Mouse (Mus musculus) liver, embryonic 15.5 days (tissue): ENCODE data around the gene Ago4. TPM values are rescaled to one million over a fixed set of nuclear protein-coding genes. Genes with fewer than 3 reads are reported as not detected.
"Not testable (repeated sequence)": the region's sequence is repeated elsewhere in the genome, so short reads cannot be mapped to it uniquely, and the experiment has no call there.

ENCODE experiments used
- ATAC-seq: fragments of 200-750 bp; cut with Nextera tagmentation; 2 replicates; pipeline ENCODE4 v1.8.0; 2017; ENCODE audit warnings: moderate number of reproducible peaks, mild to moderate bottlenecking, moderate library complexity; ENCODE audit not compliant: insufficient read depth
- H3K27ac ChIP-seq: fragments of 300-500 bp; sonication (generic); replicated peaks from 2 replicates; pipeline ENCODE4 v1.5.1; 2015; ENCODE audit warnings: mild to moderate bottlenecking, inconsistent platforms
- H3K27me3 ChIP-seq: fragments of 300-500 bp; sonication (generic); 2 replicates; pipeline ENCODE4 v1.6.1; 2015; ENCODE audit warnings: mild to moderate bottlenecking, inconsistent platforms
- H3K36me3 ChIP-seq: fragments of 300-500 bp; sonication (generic); replicated peaks from 2 replicates; pipeline ENCODE4 v1.6.1; 2015; ENCODE audit warnings: moderate library complexity, mild to moderate bottlenecking, inconsistent platforms
- H3K4me1 ChIP-seq: fragments of 300-500 bp; sonication (generic); replicated peaks from 2 replicates; pipeline ENCODE4 v1.6.1; 2015; ENCODE audit warnings: inconsistent platforms
- H3K4me2 ChIP-seq: fragments of 300-500 bp; sonication (generic); 2 replicates; pipeline ENCODE4 v1.6.1; 2015; ENCODE audit warnings: moderate library complexity, mild to moderate bottlenecking, inconsistent platforms
- H3K4me3 ChIP-seq: fragments of 300-500 bp; sonication (generic); replicated peaks from 2 replicates; pipeline ENCODE4 v1.5.1; 2015; ENCODE audit warnings: mild to moderate bottlenecking, inconsistent platforms
- H3K9ac ChIP-seq: fragments of 300-500 bp; sonication (generic); 2 replicates; pipeline ENCODE4 v1.6.1; 2015; ENCODE audit warnings: moderate library complexity, mild to moderate bottlenecking, inconsistent platforms
- H3K9me3 ChIP-seq: fragments of 300-500 bp; sonication (generic); replicated peaks from 2 replicates; pipeline ENCODE4 v1.6.1; 2016; ENCODE audit warnings: inconsistent platforms
- WGBS: fragments of 180-500 bp; shearing (Covaris S2); methylation state at CpG from one replicate; pipeline ENCODE4 v1.1.7; 2015; ENCODE audit warnings: mixed read lengths; ENCODE audit not compliant: insufficient replicate concordance; 5-methylcytosine and 5-hydroxymethylcytosine counted together
- polyA plus RNA-seq: library from polyadenylated mRNA; unstranded; fragments of >200 nt; fragmentation: Nextera tagmentation; extraction: Ambion mirVana; gene quantifications from 2 replicates; pipeline ENCODE4 v1.2.1, GENCODE M21; 2015

Ago4 gene
- polyA plus RNA-seq, 1 experiment from 2014 or later = 0.31 TPM

DNA sequence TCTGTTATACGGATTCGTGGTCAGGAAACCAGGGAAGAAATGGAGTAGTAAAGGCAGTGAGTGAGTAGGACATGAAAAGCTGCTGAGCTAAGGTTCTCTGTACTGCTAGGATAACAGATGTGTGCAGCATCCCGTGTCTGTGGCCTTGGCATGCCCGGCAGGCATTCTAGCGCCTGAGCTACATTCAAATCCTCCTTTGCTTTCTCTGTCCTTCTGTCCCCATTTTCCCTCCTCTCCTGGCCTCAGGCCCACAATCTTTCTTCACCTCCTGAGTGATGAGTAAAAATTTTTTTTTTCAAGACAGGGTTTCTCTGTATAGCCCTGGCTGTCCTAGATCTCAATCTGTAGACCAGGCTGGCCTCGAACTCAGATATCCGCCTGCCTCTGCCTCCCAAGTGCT, 18.9 kb upstream of the Ago4 start:
- no peak overlapping the region for H3K4me2 ChIP-seq
- H3K4me1 ChIP-seq = peaks cover 15% of the 10 kb centered on the region
- WGBS = 72% methylated on average over 7 of the region's 7 CpGs
- ATAC-seq = no peak
- H3K36me3 ChIP-seq = no peaks in the 10 kb centered on the region
- no peaks in the 10 kb centered on the region for H3K27me3 ChIP-seq
- H3K27ac ChIP-seq = no peak overlapping the region
- no peak overlapping the region for H3K4me3 ChIP-seq
- no peak overlapping the region for H3K9ac ChIP-seq
- no peaks in the 10 kb centered on the region for H3K9me3 ChIP-seq

DNA sequence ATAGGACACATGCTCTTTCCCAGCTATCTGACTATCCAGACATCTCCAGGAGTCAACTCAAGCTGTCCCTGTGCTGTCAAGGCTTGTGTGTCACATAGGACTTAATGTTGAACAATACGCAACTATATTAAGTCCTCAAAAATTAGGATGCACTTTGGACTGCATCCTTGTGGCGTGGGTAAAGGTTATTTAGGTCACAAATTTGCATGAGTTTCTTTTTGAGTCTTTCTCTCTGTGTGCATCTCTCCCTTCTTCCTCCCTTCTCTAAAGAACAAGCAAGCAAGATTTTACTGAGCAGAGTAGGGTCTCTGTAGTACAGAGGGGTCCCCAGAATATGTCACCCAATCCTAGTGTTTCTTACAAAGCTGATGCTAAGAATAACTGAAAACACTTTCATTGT, 12.9 kb upstream of the Ago4 start:
- WGBS = 74% methylated on average over 2 of the region's 2 CpGs
- Histone ChIP-seq H3K27me3 (no peaks in the 10 kb centered on the region; the same call in 1 of the 2 replicates), H3K27ac (no peak overlapping the region)

DNA sequence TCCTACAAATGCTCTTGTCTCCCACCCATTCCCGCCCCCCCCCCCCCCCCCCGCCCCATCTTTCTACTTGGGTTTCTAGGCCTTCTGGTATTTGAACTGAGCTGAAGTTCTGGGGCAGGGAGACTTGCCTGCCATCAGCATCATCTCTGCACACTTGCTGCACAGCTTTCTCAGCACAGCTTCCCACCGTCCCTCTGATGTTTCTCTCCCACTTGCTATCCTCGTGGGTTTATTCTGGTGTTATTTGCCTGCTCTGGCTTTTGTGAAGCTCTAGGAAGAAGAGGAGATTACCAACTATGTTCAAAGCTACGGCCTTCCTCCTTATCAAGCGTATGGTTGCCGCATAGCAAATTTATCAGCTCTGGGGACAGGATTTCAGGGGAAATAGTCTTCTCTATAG, 12.4 kb upstream of the Ago4 start:
- no peaks in the 10 kb centered on the region for H3K4me1 ChIP-seq
- no peaks in the 10 kb centered on the region for H3K36me3 ChIP-seq
- H3K9ac ChIP-seq = no peak overlapping the region
- H3K4me3 ChIP-seq = no peak overlapping the region
- no peak overlapping the region for H3K27ac ChIP-seq
- H3K4me2 ChIP-seq = no peak overlapping the region
- ATAC-seq = no peak
- no peaks in the 10 kb centered on the region for H3K9me3 ChIP-seq
- WGBS = 65% methylated on average over 6 of the region's 7 CpGs
- H3K27me3 ChIP-seq = no peaks in the 10 kb centered on the region; the same call in 1 of the 2 replicates

More for the DNA sequence above, 12.9 kb upstream of the Ago4 start:
- H3K36me3 ChIP-seq = no peaks in the 10 kb centered on the region
- H3K9ac ChIP-seq = no peak overlapping the region
- no peak overlapping the region for H3K4me3 ChIP-seq
- no peak overlapping the region for H3K4me2 ChIP-seq
- H3K4me1 ChIP-seq = no peaks in the 10 kb centered on the region
- H3K9me3 ChIP-seq = no peaks in the 10 kb centered on the region
- no peak for ATAC-seq

DNA sequence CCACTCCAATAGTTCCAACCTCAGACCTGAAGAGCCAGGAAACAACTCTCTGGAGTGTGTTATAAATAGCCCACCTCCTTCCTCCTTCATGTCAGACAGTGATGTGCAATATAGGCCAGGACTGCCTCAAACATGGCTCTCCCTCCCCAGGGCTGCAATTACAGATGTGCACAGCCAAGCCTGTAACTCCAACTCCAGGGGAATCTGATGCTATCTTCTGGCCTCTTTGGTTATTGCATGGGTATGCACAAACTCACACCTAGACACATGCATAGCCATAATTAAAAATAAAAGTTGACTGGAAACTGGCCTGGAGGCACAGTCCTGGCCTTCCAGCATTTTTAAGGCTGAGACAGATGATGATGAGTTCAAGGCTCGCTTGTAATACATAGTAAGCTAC, 11.7 kb upstream of the Ago4 start:
- H3K4me3 ChIP-seq = no peak overlapping the region
- H3K9me3 ChIP-seq = no peaks in the 10 kb centered on the region
- no peaks in the 10 kb centered on the region for H3K36me3 ChIP-seq
- no peak overlapping the region for H3K4me2 ChIP-seq
- no peak overlapping the region for H3K9ac ChIP-seq
- ATAC-seq = no peak
- 43% methylated on average over 1 of the region's 1 CpGs for WGBS
- H3K27me3 ChIP-seq = no peaks in the 10 kb centered on the region; the same call in 1 of the 2 replicates
- H3K27ac ChIP-seq = no peak overlapping the region
- no peaks in the 10 kb centered on the region for H3K4me1 ChIP-seq

DNA sequence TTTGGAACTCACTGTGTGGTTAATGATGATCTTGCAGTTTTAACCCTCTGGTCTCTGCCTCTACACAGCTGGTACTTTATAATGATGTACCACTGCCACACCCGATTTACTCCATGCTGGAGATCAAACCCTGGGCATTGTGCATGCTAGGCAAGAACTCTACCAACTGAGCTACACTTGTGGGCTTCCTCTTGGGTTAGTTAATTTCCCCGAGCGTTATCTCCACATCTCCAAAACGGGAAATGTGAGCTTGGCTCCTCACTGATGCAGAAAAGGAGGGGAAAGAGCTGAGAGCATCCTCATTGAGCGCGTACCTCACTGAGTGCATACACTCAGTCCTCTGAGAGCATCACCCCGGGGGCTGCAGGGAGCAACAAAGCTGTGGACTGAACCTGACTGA, 9.6 kb upstream of the Ago4 start:
- Histone ChIP-seq H3K9ac (no peak overlapping the region), H3K4me3 (no peak overlapping the region), H3K4me2 (no peak overlapping the region), H3K4me1 (no peaks in the 10 kb centered on the region), H3K27ac (no peak overlapping the region), H3K9me3 (no peaks in the 10 kb centered on the region), H3K27me3 (no peaks in the 10 kb centered on the region; the same call in 1 of the 2 replicates), H3K36me3 (no peaks in the 10 kb centered on the region)
- 33% methylated on average over 7 of the region's 7 CpGs for whole genome bisulfite sequencing
- ATAC-seq = no peak

DNA sequence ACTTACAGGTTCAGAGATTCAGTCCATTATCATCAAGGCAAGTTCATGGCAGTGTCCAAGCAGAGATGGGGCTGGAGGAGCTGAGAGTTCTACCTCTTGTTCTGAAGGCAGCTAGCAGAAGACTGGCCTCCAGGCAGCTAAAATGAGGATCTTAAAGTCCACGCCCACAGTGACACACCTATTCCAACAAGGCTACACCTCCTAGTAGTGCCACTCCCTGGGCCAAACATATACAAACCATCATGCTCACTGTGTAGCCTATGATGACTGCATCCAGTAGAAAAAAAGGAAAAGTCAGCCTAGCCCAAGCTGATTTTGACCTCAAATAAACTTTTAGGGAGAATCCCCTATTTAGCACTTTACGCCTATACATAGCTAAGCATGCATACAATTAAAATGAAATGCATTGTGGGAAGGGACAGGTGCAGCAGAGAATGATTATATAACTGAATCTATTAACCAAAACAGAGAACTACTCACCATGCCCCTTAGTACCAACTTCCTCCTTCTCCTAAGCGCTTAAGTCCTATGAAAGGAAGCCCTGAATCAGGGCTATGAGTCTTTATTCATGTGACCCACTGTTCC, 7.3 kb upstream of the Ago4 start:
- ATAC-seq = no peak
- H3K4me1 ChIP-seq = 0 out of 2 replicates have a peak, but pooled peaks cover 4% of the 10 kb centered on the region
- H3K9me3 ChIP-seq = no peaks in the 10 kb centered on the region
- no peaks in the 10 kb centered on the region; the same call in 1 of the 2 replicates for H3K27me3 ChIP-seq
- 41% methylated on average over 3 of the region's 3 CpGs for WGBS
- H3K4me2 ChIP-seq = no peak overlapping the region
- no peak overlapping the region for H3K27ac ChIP-seq
- no peak overlapping the region for H3K9ac ChIP-seq
- no peaks in the 10 kb centered on the region for H3K36me3 ChIP-seq
- H3K4me3 ChIP-seq = no peak overlapping the region

DNA sequence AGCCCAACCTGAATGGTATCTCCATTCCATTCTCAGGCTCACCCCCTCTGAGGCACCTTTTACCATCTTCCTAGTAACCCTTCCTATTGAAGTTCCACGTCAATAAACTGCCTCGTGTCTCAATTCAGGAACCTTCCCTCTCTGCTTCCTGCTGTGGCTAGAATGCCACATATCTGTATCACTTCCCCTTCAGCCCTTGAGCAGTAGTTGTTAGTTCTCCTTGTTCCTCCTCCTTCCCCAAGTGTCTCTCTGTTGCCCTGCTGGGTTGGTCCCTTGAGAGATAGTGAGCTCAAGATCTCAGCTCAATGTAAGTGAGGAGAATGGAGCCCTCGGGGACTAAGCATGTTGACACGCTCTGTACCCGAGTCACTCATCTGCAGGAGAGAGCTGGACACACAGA, 3.6 kb upstream of the Ago4 start:
- Histone ChIP-seq H3K4me2 (no peak overlapping the region), H3K4me1 (peaks cover 17% of the 10 kb centered on the region; the same call in 1 of the 2 replicates), H3K27me3 (peaks cover 30% of the 10 kb centered on the region), H3K9ac (no peak overlapping the region), H3K9me3 (no peaks in the 10 kb centered on the region), H3K36me3 (no peaks in the 10 kb centered on the region), H3K27ac (no peak overlapping the region), H3K4me3 (no peak overlapping the region)
- WGBS = 16% methylated on average over 5 of the region's 5 CpGs
- no peak for ATAC-seq

DNA sequence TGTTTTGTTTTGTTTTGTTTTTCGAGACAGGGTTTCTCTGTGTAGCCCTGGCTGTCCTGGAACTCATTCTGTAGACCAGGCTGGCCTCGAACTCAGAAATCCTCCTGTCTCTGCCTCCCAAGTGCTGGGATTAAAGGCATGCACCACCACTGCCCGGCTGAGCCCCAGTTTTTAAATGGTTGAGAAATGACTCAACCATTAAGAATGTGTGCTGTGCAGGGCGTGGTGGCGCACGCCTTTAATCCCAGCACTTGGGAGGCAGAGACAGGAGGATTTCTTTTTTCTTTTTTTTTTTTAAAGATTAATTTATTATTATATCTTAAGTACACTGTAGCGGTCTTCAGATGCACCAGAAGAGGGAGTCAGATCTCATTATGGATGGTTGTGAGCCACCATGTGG, 2.4 kb upstream of the Ago4 start:
- H3K27me3 ChIP-seq = peaks cover 37% of the 10 kb centered on the region
- H3K9ac ChIP-seq, H3K9me3 ChIP-seq, H3K27ac ChIP-seq, H3K4me2 ChIP-seq, ATAC-seq, H3K36me3 ChIP-seq, H3K4me3 ChIP-seq: not testable (repeated sequence)
- peaks cover 17% of the 10 kb centered on the region; the same call in 1 of the 2 replicates for H3K4me1 ChIP-seq
- 67% methylated on average over 7 of the region's 7 CpGs for WGBS

DNA sequence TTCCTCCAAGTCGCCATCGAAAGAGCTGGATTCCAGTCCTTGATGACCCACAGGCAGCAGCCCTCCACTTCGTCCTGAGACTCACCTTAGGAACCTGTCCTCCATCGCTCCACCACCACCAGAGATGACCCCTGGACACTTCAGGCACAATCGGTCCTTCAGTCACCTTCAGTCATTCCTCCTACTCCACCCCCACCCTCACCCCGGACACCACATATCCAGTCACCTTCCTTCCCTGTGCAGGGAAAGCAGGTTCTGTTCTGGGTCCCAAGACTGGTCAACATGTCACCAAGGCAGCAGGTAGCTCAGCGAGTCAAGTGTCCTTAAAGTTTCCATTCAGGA, 428 bp upstream of the Ago4 start:
- Histone ChIP-seq H3K27me3 (peaks cover 37% of the 10 kb centered on the region), H3K9ac (no peak overlapping the region), H3K36me3 (no peaks in the 10 kb centered on the region), H3K9me3 (no peaks in the 10 kb centered on the region), H3K4me3 (peak overlapping the region; percentile 66), H3K27ac (no peak overlapping the region), H3K4me2 (peak overlapping the region; percentile 81), H3K4me1 (peaks cover 17% of the 10 kb centered on the region; the same call in 1 of the 2 replicates)
- WGBS = 20% methylated on average over 7 of the region's 7 CpGs
- ATAC-seq = no peak

DNA sequence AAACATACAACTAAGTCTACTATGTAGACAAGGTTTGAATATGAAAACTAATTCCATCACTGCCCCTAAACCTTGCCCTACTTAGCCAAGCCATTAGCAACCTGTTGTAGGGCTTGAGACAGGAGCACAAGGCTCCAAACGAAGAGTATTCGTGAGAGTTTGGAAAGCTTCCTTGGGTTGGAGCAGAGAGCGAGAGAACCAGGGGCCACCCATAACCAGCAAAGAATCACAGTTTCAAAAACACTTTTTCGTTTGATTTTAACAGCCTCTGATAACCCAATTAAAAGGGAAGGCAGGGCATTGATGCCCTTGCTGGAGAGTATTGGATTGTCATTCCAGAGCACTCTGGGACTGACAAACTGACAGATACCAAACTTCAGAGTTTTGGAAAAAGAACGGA, 980 bp downstream of the Ago4 start:
- no peak overlapping the region for H3K9ac ChIP-seq
- peak overlapping the region; percentile 81 for H3K4me2 ChIP-seq
- 48% methylated on average over 5 of the region's 5 CpGs for WGBS
- peaks cover 37% of the 10 kb centered on the region for H3K27me3 ChIP-seq
- no peaks in the 10 kb centered on the region for H3K36me3 ChIP-seq
- H3K27ac ChIP-seq = no peak overlapping the region
- no peak for ATAC-seq
- H3K4me1 ChIP-seq = peaks cover 16% of the 10 kb centered on the region; the same call in 1 of the 2 replicates
- no peaks in the 10 kb centered on the region for H3K9me3 ChIP-seq
- peak overlapping the region; percentile 66 for H3K4me3 ChIP-seq

DNA sequence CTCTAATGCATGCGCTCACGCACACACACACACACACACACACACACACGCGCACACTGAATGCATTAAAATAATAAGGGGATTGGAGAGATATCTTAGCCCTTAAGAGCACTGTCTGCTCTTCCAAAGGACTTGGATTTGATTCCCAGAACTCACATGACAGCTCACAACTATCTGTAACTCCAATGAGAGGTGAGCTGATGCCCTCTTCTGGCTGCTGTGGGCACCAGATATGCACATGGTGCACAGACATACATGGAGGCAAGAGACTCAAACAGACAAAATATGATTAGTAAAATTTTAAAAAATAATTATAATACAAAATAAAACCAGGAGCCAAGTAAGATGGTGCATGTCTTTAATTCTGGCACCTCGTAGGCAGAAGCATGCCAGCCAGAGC, 6.4 kb downstream of the Ago4 start:
- ATAC-seq = no peak
- 84% methylated on average over 5 of the region's 5 CpGs for WGBS
- no peaks in the 10 kb centered on the region for H3K4me1 ChIP-seq
- H3K4me3 ChIP-seq = no peak overlapping the region
- no peaks in the 10 kb centered on the region for H3K36me3 ChIP-seq
- peaks cover 6% of the 10 kb centered on the region for H3K27me3 ChIP-seq
- H3K9ac ChIP-seq = no peak overlapping the region
- H3K27ac ChIP-seq = no peak overlapping the region
- no peaks in the 10 kb centered on the region for H3K9me3 ChIP-seq
- no peak overlapping the region for H3K4me2 ChIP-seq

DNA sequence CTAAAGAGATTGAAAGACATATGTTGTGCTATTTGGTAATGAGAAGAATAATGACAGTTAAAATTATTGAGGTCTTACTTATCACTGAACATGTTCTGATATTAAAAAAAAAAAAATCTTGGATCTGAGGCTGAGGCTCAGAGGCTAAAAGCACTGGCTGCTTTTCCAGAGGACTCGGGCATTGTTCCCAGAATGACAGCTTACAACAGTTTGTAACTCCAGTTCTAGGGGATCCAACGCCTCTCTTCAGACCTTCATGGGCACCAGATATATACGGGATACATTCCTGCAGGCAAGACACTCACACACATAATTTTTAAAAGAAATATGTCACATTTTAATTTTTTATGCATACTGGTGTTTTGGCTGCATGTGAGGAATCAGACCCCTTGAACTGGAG, 7.1 kb downstream of the Ago4 start:
- peaks cover under 1% of the 10 kb centered on the region; the same call in 1 of the 2 replicates for H3K27me3 ChIP-seq
- H3K4me2 ChIP-seq = no peak overlapping the region
- 59% methylated on average over 3 of the region's 3 CpGs for WGBS
- no peak overlapping the region for H3K9ac ChIP-seq
- no peaks in the 10 kb centered on the region for H3K4me1 ChIP-seq
- no peak overlapping the region for H3K27ac ChIP-seq
- H3K9me3 ChIP-seq = no peaks in the 10 kb centered on the region
- H3K36me3 ChIP-seq = no peaks in the 10 kb centered on the region
- no peak for ATAC-seq
- H3K4me3 ChIP-seq = no peak overlapping the region
